Mouse (Mus musculus): Measurements from ENCODE around the gene Ecd.

GRCm38 (mm10) chr14:20347441-20347990 is 405 bp downstream of the Ecd start:
- TF ChIP-seq CTCF (IDR thresholded peaks at IDR 0.05; ENCODE audit: low read depth) (no peak), EP300 (optimal IDR thresholded peaks at IDR 0.05) (no peak)
